ENCODE assay signal across 14 mouse cellular contexts in the genomic region with DNA sequence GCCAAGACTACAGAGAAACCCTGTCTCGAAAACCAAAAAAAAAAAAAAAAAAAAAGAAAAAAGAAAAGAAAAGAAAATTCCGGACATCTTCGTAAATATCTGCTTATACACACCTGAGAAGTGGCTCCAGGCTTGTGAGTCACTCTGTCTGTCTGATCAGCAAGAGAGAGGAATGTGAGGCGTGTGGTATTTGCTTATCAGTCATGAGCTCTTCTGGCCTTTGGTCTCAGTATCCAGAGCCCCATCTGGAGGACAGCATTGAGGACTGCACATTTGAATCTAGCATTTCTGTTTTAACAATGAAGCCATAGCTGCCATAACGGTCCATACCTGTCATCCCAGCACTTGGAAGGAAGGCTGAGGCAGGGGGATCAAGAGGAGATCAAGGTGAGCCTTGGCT. TPM values are rescaled to one million over a fixed set of nuclear protein-coding genes. Genes with fewer than 3 reads are reported as not detected.
DNase-seq lines count a peak whose midpoint lies in the region; ATAC-seq and TF ChIP-seq lines count a peak whose summit lies in the region.
"Had no signal": no experiment of that assay in that cellular context is flagged by ENCODE, and none has a peak within 500 bp of the region (broad histone marks: within the 10 kb centered on the region; RNA-seq: fewer than 3 reads in every experiment).

No protein-coding gene starts in this region.

- ATAC-seq in heart, postnatal 0 days (ENCODE audit: insufficient read depth, low read depth) = peak; percentile 58; the same call in 1 of the 2 replicates
- no peak for ATAC-seq in hindbrain, embryonic 11.5 days (ENCODE audit: low FRiP score)
- ATAC-seq: activated CD4-positive, CD25-positive, alpha-beta regulatory T cell, adult 4 months; forebrain, postnatal 0 days had no signal

- WGBS in heart, postnatal 0 days = 43% methylated on average over 4 of the region's 5 CpGs
- WGBS in hindbrain, embryonic 10.5 days = 85% methylated on average over 4 of the region's 5 CpGs
- WGBS in hindbrain, embryonic 11.5 days = 88% methylated on average over 4 of the region's 5 CpGs

- H3K4me2 ChIP-seq in heart, postnatal 0 days (ENCODE audit: low read depth, low read length) = no peak overlapping the region
- no peak overlapping the region for H3K4me2 ChIP-seq in hindbrain, embryonic 11.5 days (replicated peaks; ENCODE audit: low read depth, low read length)
- H3K4me2 ChIP-seq: embryonic facial prominence, embryonic 12.5 days; hindbrain, embryonic 15.5 days; limb, embryonic 15.5 days had no signal

- no peak for TF ChIP-seq EP300 in heart, postnatal 0 days (IDR thresholded peaks at IDR 0.05; ENCODE audit: low read depth)

- peak; percentile 54 for TF ChIP-seq CTCF in layer of hippocampus, adult 2 months (conservative IDR thresholded peaks at IDR 0.05)
- peak; percentile 60 for TF ChIP-seq CTCF in heart, postnatal 0 days (IDR thresholded peaks at IDR 0.05; ENCODE audit: low read depth)

- 0 out of 2 replicates have a peak, but pooled peaks cover 6% of the 10 kb centered on the region for H3K36me3 ChIP-seq in heart, postnatal 0 days (replicated peaks; ENCODE audit: control insufficient read depth, insufficient read depth, low read length)
- H3K36me3 ChIP-seq in hindbrain, embryonic 10.5 days = no peaks in the 10 kb centered on the region
- no peaks in the 10 kb centered on the region for H3K36me3 ChIP-seq in hindbrain, embryonic 11.5 days (ENCODE audit: control insufficient read depth, insufficient read depth, low read length)
- H3K36me3 ChIP-seq: embryonic facial prominence, embryonic 12.5 days; hindbrain, embryonic 15.5 days; limb, embryonic 15.5 days had no signal

- no peaks in the 10 kb centered on the region for H3K4me1 ChIP-seq in heart, postnatal 0 days (ENCODE audit: control insufficient read depth, insufficient read depth)
- H3K4me1 ChIP-seq in hindbrain, embryonic 10.5 days (replicated peaks) = no peaks in the 10 kb centered on the region
- no peaks in the 10 kb centered on the region for H3K4me1 ChIP-seq in hindbrain, embryonic 11.5 days (replicated peaks; ENCODE audit: control insufficient read depth, insufficient read depth, low read length)
- H3K4me1 ChIP-seq: embryonic facial prominence, embryonic 12.5 days; hindbrain, embryonic 15.5 days; limb, embryonic 15.5 days had no signal

- DNase-seq in layer of hippocampus, adult 2 months (ENCODE audit: low spot score in 2 of 2) = no peak
- no peak for DNase-seq in layer of hippocampus, postnatal 14 days (ENCODE audit: low spot score in 2 of 2)
- peak; percentile 25 for DNase-seq in MEL-GATA-1-ER (ENCODE audit: extremely low read depth, low read depth)
- peak; percentile 45 for DNase-seq in heart, postnatal 0 days (ENCODE audit: low spot score)
- DNase-seq in lung, postnatal 14 days = peak; percentile 10
- no peak for DNase-seq in spleen, postnatal 14 days (ENCODE audit: low spot score in 2 of 2)
- DNase-seq in hindbrain, embryonic 10.5 days (ENCODE audit: low spot score) = no peak
- no peak for DNase-seq in hindbrain, embryonic 11.5 days (ENCODE audit: low spot score)
- DNase-seq: forebrain, postnatal 0 days; retina, postnatal 1 day had no signal

- H3K9me3 ChIP-seq in heart, postnatal 0 days (replicated peaks; ENCODE audit: control insufficient read depth, low read length) = no peaks in the 10 kb centered on the region
- no peaks in the 10 kb centered on the region for H3K9me3 ChIP-seq in hindbrain, embryonic 10.5 days
- H3K9me3 ChIP-seq in hindbrain, embryonic 11.5 days (ENCODE audit: control insufficient read depth, low read length) = no peaks in the 10 kb centered on the region
- H3K9me3 ChIP-seq: embryonic facial prominence, embryonic 12.5 days; hindbrain, embryonic 15.5 days; limb, embryonic 15.5 days had no signal

- H3K4me3 ChIP-seq in layer of hippocampus, adult 2 months = no peak overlapping the region
- H3K4me3 ChIP-seq in heart, postnatal 0 days (ENCODE audit: low read depth, low read length) = no peak overlapping the region
- H3K4me3 ChIP-seq in hindbrain, embryonic 10.5 days = no peak overlapping the region
- H3K4me3 ChIP-seq in hindbrain, embryonic 11.5 days (ENCODE audit: low read depth, low read length) = no peak overlapping the region
- H3K4me3 ChIP-seq: embryonic facial prominence, embryonic 12.5 days; hindbrain, embryonic 15.5 days; limb, embryonic 15.5 days had no signal

- H3K9ac ChIP-seq in heart, postnatal 0 days (replicated peaks; ENCODE audit: low read depth, low read length) = no peak overlapping the region
- H3K9ac ChIP-seq in hindbrain, embryonic 11.5 days (ENCODE audit: low read depth, low read length) = no peak overlapping the region
- H3K9ac ChIP-seq: embryonic facial prominence, embryonic 12.5 days; forebrain, postnatal 0 days; hindbrain, embryonic 15.5 days; limb, embryonic 15.5 days had no signal

- no peaks in the 10 kb centered on the region for H3K27me3 ChIP-seq in heart, postnatal 0 days (ENCODE audit: control insufficient read depth, insufficient read depth, low read length)
- no peaks in the 10 kb centered on the region for H3K27me3 ChIP-seq in hindbrain, embryonic 10.5 days (ENCODE audit: insufficient read depth, poor library complexity, severe bottlenecking)
- no peaks in the 10 kb centered on the region for H3K27me3 ChIP-seq in hindbrain, embryonic 11.5 days (ENCODE audit: control insufficient read depth, insufficient read depth, low read length)
- H3K27me3 ChIP-seq: embryonic facial prominence, embryonic 12.5 days; hindbrain, embryonic 15.5 days; limb, embryonic 15.5 days had no signal

- H3K27ac ChIP-seq in layer of hippocampus, adult 2 months = no peak overlapping the region
- H3K27ac ChIP-seq in heart, postnatal 0 days (ENCODE audit: low read depth) = no peak overlapping the region
- H3K27ac ChIP-seq in hindbrain, embryonic 10.5 days = no peak overlapping the region
- no peak overlapping the region for H3K27ac ChIP-seq in hindbrain, embryonic 11.5 days (ENCODE audit: low read depth, low read length)
- H3K27ac ChIP-seq: embryonic facial prominence, embryonic 12.5 days; hindbrain, embryonic 15.5 days; limb, embryonic 15.5 days had no signal

RNA-seq across cellular contexts. Expression of gene Manba, which starts 48.7 kb away (rescaled TPM):
- 1 to 10 TPM; 8.3 to 9.7 TPM for total RNA-seq in layer of hippocampus, adult 2 months (2021)
- 10 to 100 TPM in 1 of 2 experiments, 1 to 10 TPM in 1; 6.4 to 11.1 TPM for total RNA-seq in layer of hippocampus, postnatal 14 days (2021)
- total RNA-seq in heart, postnatal 0 days (2014; rRNA removed; ENCODE audit: low replicate concordance) = 30.1 and 36.0 TPM in 2 replicates
- 19.8 and 20.6 TPM in 2 replicates for polyA plus RNA-seq in heart, postnatal 0 days (2015; fragmentation: Nextera tagmentation; extraction: Ambion mirVana)
- 4.8 and 5.2 TPM in 2 replicates for polyA plus RNA-seq in hindbrain, embryonic 10.5 days (2016; fragmentation: Nextera tagmentation; extraction: Ambion mirVana)
- 3.7 and 4.8 TPM in 2 replicates for polyA plus RNA-seq in hindbrain, embryonic 11.5 days (2014; fragmentation: Nextera tagmentation; extraction: Ambion mirVana)

Comparison
In these comparisons a context has a peak if more than half of its experiments do, and no peak if none do; other contexts are left out.
1. DNase-seq: peak in MEL-GATA-1-ER (single experiment), heart, postnatal 0 days (single experiment) and lung, postnatal 14 days (single experiment); none in layer of hippocampus, adult 2 months (0 of 2), layer of hippocampus, postnatal 14 days (0 of 2), spleen, postnatal 14 days (0 of 2), hindbrain, embryonic 10.5 days (single experiment) and hindbrain, embryonic 11.5 days (single experiment).